Mouse (Mus musculus) embryo, embryonic 9.5 days (tissue): Measurements from ENCODE around the gene Serinc1.

ENCODE experiments used
- DNase-seq: peaks from one replicate; pipeline ENCODE4 v3.0.0-alpha.2; 2017; ENCODE audit errors: extremely low spot score

Serinc1 gene

GRCm38 (mm10) chr10:57485908-57486541 is 46.3 kb downstream of the Serinc1 start, which contains the start of gene Hsf2:
Gene Hsf2 (plus strand): TSS chr10:57486385.
- peak; percentile 95 for DNase-seq

GRCm38 (mm10) chr10:57484741-57485140 is 47.6 kb downstream of the Serinc1 start:
- DNase-seq = no peak

- no peak for DNase-seq
Observed at GRCm38 (mm10) chr10:57481717-57482116, 50.6 kb downstream of the Serinc1 start.

- DNase-seq = no peak
Observed at GRCm38 (mm10) chr10:57477121-57477843, 55.0 kb downstream of the Serinc1 start.
